Mouse (Mus musculus): ENCODE data around the gene Cfl2. TPM values are rescaled to one million over a fixed set of nuclear protein-coding genes. Genes with fewer than 3 reads are reported as not detected.

Gene Cfl2
- polyA plus RNA-seq, 1 experiment from 2014 or later = 132 TPM

DNA sequence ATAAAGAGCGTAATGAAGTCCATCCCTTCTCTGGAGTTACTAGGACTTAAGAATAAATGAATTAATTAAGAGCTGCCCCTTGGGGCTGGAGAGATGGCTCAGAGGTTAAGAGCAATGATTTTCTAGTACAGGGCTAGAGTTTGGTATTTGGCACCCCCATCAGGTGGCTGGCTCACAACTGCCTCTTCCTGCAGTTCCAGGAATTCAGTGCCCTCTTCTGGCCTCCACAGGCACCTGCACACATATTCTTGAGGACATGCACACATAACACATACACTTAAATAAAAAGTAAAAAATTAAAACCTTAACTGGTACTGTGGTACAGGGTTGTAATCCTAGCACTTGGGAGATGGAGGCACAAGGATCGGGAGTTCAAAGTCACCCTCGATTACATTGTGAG, 37.5 kb downstream of the Cfl2 start:
- 96% methylated on average over 3 of the region's 3 CpGs for WGBS
- Histone ChIP-seq H3K9me3 (ENCODE audit: control insufficient read depth, low read length) (no peaks in the 10 kb centered on the region), H3K4me3 (ENCODE audit: low read depth, low read length) (no peak overlapping the region), H3K4me2 (replicated peaks; ENCODE audit: low read depth) (no peak overlapping the region), H3K9ac (ENCODE audit: low read length) (no peak overlapping the region), H3K27ac (replicated peaks) (no peak overlapping the region), H3K4me1 (replicated peaks; ENCODE audit: control insufficient read depth, insufficient read depth) (no peaks in the 10 kb centered on the region), H3K36me3 (ENCODE audit: control insufficient read depth, insufficient read depth, low read length) (no peaks in the 10 kb centered on the region), H3K27me3 (ENCODE audit: control insufficient read depth, insufficient read depth, low read length) (no peaks in the 10 kb centered on the region)
- TF ChIP-seq CTCF (IDR thresholded peaks at IDR 0.05; ENCODE audit: low read depth) (peak; percentile 68), EP300 (optimal IDR thresholded peaks at IDR 0.05) (no peak)
- no peak for DNase-seq (ENCODE audit: low spot score)
- no peak for ATAC-seq (ENCODE audit: low FRiP score, low TSS enrichment)

DNA sequence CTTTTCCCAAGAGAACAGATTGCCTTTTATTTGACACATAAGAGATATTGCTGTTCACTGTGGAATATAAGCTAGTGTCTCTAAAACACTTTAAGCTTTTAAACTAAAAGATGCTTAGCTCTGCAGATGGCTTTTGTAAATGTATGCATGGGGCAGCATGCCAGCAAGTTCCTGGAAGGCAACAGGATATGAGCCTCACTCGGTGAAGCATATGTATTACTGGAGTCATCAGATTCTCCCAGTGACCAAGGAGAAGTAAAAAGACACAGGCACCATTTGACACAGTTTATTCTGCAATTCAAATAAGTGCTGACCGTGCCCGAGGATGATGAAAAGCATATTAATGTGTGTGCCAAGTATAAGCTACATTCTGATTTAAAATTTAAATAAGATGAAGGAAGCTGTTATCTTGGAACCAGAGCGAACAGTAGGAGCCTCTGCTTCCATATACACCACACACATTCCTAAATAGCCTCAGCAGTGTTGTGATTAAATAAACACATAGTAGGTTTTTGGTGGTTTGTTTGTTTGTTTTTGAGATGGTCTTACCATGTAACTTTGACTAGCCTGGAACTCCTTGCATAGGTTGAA, 39.7 kb downstream of the Cfl2 start:
- Histone ChIP-seq H3K9me3 (ENCODE audit: control insufficient read depth, low read length) (no peaks in the 10 kb centered on the region), H3K4me1 (replicated peaks; ENCODE audit: control insufficient read depth, insufficient read depth) (no peaks in the 10 kb centered on the region)
- no peak for DNase-seq (ENCODE audit: low spot score)

DNA sequence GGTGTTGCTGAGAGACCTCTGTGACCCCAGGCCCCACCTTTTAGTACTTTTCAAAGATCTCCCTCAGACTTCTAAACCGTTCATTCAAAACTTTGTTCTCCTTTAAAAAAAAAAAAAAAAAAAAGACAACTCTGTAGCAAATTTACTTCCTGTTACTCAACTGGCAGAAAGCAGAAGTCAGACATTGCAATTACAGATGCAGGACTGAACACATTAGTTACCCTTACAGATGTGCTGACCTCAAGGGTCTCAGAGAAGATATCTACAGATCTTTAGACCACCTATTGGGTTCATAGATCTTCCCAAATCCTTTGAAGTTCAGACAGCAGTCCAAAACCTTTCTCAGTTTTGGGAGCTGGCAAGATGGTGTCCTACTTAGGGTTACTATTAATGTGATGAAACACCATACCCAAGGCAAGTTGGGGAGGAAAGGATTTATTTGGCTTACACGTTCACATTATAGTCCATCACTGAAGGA, 42.0 kb downstream of the Cfl2 start:
- no peak overlapping the region for H3K4me2 ChIP-seq (replicated peaks; ENCODE audit: low read depth)
- WGBS = 37% methylated on average over 2 of the region's 2 CpGs
- ATAC-seq (ENCODE audit: low FRiP score, low TSS enrichment) (no peak), DNase-seq (ENCODE audit: low spot score) (no peak)
- no peak overlapping the region for H3K4me3 ChIP-seq (ENCODE audit: low read depth, low read length)
- no peaks in the 10 kb centered on the region for H3K9me3 ChIP-seq (ENCODE audit: control insufficient read depth, low read length)
- no peaks in the 10 kb centered on the region for H3K4me1 ChIP-seq (replicated peaks; ENCODE audit: control insufficient read depth, insufficient read depth)
- H3K9ac ChIP-seq (ENCODE audit: low read length) = no peak overlapping the region
- H3K27me3 ChIP-seq (ENCODE audit: control insufficient read depth, insufficient read depth, low read length) = no peaks in the 10 kb centered on the region
- H3K27ac ChIP-seq (replicated peaks) = 0 out of 2 replicates have a peak overlapping the region, but pooled peaks have one; percentile 35
- no peak for TF ChIP-seq CTCF (IDR thresholded peaks at IDR 0.05; ENCODE audit: low read depth)
- H3K36me3 ChIP-seq (ENCODE audit: control insufficient read depth, insufficient read depth, low read length) = no peaks in the 10 kb centered on the region

More for the DNA sequence above, 39.7 kb downstream of the Cfl2 start:
- no peak; the same call in 1 of the 2 replicates for ATAC-seq (ENCODE audit: low FRiP score, low TSS enrichment)
- Histone ChIP-seq H3K4me2 (replicated peaks; ENCODE audit: low read depth) (no peak overlapping the region), H3K4me3 (ENCODE audit: low read depth, low read length) (no peak overlapping the region), H3K27ac (replicated peaks) (no peak overlapping the region), H3K36me3 (ENCODE audit: control insufficient read depth, insufficient read depth, low read length) (no peaks in the 10 kb centered on the region), H3K27me3 (ENCODE audit: control insufficient read depth, insufficient read depth, low read length) (no peaks in the 10 kb centered on the region), H3K9ac (ENCODE audit: low read length) (no peak overlapping the region)
- no peak for TF ChIP-seq CTCF (IDR thresholded peaks at IDR 0.05; ENCODE audit: low read depth)
- TF ChIP-seq EP300 (optimal IDR thresholded peaks at IDR 0.05) = no peak
- 25% methylated on average over 4 of the region's 4 CpGs for WGBS

DNA sequence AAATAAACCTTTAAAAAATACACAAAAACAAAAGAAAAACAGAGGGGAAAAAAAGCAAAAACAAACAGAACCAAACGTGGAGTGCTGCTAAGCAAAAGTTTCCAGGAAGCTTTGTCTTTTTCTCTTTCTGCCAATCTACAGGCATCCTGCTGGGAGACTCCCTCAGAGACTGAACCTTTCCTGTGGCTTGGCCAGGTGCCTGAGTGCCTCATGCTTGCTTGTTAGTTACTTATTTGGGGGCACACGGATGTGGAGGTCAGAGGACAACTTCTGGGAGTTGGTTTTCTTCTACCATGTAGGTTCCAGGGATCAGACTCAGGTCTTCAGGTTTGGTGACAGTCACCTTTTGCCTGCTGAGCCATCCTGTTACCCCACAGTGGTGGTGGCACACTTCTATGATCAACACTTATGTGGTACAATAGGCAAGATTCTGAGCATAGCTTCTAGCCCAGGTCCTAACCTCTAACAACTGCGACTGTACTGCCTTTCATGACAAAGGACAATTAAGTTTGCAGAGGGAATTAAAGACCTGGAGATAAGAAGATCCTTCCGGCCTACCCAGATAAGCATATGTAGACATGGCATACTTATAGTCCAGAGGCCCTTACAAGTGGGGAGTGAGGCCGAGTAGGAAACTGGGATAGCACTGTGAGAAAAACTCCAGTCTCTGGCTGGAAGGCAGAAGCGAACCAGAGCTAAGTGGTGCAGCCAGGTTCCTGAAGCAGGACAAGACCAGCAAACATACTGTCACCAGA, 43.3 kb downstream of the Cfl2 start:
- DNase-seq (ENCODE audit: low spot score) (peak; percentile 60), ATAC-seq (ENCODE audit: low FRiP score, low TSS enrichment) (peak; percentile 47)
- Histone ChIP-seq H3K4me2 (replicated peaks; ENCODE audit: low read depth) (no peak overlapping the region), H3K4me1 (replicated peaks; ENCODE audit: control insufficient read depth, insufficient read depth) (no peaks in the 10 kb centered on the region), H3K4me3 (ENCODE audit: low read depth, low read length) (no peak overlapping the region), H3K36me3 (ENCODE audit: control insufficient read depth, insufficient read depth, low read length) (no peaks in the 10 kb centered on the region), H3K27me3 (ENCODE audit: control insufficient read depth, insufficient read depth, low read length) (no peaks in the 10 kb centered on the region), H3K9me3 (ENCODE audit: control insufficient read depth, low read length) (no peaks in the 10 kb centered on the region), H3K27ac (replicated peaks) (no peak overlapping the region), H3K9ac (ENCODE audit: low read length) (no peak overlapping the region)
- 57% methylated on average over 6 of the region's 6 CpGs for WGBS
- TF ChIP-seq CTCF (IDR thresholded peaks at IDR 0.05; ENCODE audit: low read depth) (no peak), EP300 (optimal IDR thresholded peaks at IDR 0.05) (no peak)

DNA sequence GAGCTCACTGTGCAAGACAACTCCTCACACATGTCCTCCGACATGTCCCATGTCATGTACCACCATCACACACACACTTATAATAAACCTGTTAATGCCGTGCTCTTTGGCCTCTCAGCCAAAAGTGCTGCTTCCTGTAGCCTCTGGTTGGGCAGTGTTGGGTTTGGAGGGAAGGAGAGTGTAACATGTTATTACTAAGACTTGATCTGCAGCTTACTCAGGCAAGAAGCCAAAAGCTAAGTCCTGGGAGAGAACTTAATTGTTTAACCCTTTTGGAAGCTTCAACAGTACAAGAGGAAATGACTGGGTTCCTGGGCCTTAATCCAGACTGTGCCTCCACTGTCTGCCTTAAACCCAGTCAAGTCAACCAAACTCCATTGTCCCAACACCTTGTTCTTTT, 52.5 kb downstream of the Cfl2 start:
- Histone ChIP-seq H3K36me3 (ENCODE audit: control insufficient read depth, insufficient read depth, low read length) (no peaks in the 10 kb centered on the region), H3K9me3 (ENCODE audit: control insufficient read depth, low read length) (no peaks in the 10 kb centered on the region), H3K4me3 (ENCODE audit: low read depth, low read length) (no peak overlapping the region), H3K4me1 (replicated peaks; ENCODE audit: control insufficient read depth, insufficient read depth) (peaks cover 3% of the 10 kb centered on the region; the same call in 1 of the 2 replicates), H3K27me3 (ENCODE audit: control insufficient read depth, insufficient read depth, low read length) (no peaks in the 10 kb centered on the region), H3K4me2 (replicated peaks; ENCODE audit: low read depth) (no peak overlapping the region), H3K27ac (replicated peaks) (no peak overlapping the region), H3K9ac (ENCODE audit: low read length) (no peak overlapping the region)
- DNase-seq (ENCODE audit: low spot score) = peak; percentile 36
- TF ChIP-seq CTCF (IDR thresholded peaks at IDR 0.05; ENCODE audit: low read depth) (no peak), EP300 (optimal IDR thresholded peaks at IDR 0.05) (no peak)
- peak; percentile 63 for ATAC-seq (ENCODE audit: low FRiP score, low TSS enrichment)
- 24% methylated on average over 2 of the region's 2 CpGs for WGBS

Other genes starting within 250 kb of the Cfl2 start
- gene Sptssa, start 206.3 kb downstream of the Cfl2 start, polyA plus RNA-seq (2015; fragmentation: Nextera tagmentation; extraction: Ambion mirVana) = 163 and 168 TPM in 2 replicates
- gene Eapp, start 167.0 kb downstream of the Cfl2 start, polyA plus RNA-seq (2015; fragmentation: Nextera tagmentation; extraction: Ambion mirVana) = 63.9 and 66.0 TPM in 2 replicates
- gene Snx6, start 67.2 kb downstream of the Cfl2 start, polyA plus RNA-seq (2015; fragmentation: Nextera tagmentation; extraction: Ambion mirVana) = 260 and 269 TPM in 2 replicates
- gene Gm20403, start 123.7 kb upstream of the Cfl2 start, polyA plus RNA-seq (2015; fragmentation: Nextera tagmentation; extraction: Ambion mirVana) = 0.64 and 0.80 TPM in 2 replicates
- 13.0 and 14.0 TPM in 2 replicates for gene Baz1a, start 151.5 kb upstream of the Cfl2 start, polyA plus RNA-seq (2015; fragmentation: Nextera tagmentation; extraction: Ambion mirVana)
- gene 2700097O09Rik, start 217.2 kb upstream of the Cfl2 start, polyA plus RNA-seq (2015; fragmentation: Nextera tagmentation; extraction: Ambion mirVana) = 9.8 and 11.2 TPM in 2 replicates
- 123 and 124 TPM in 2 replicates for gene Srp54a, start 217.4 kb upstream of the Cfl2 start, polyA plus RNA-seq (2015; fragmentation: Nextera tagmentation; extraction: Ambion mirVana)

All from stomach, postnatal 0 days (tissue).